Mouse (Mus musculus): ENCODE measurements at regions not wholly inside any gene's neighbourhood (a gene's known extent, or its start where the extent isn't known, plus 50 kb on each side); places are given as distances from the start of the nearest gene placed in this dataset.
A peak's percentile ranks its signal among the peaks of the same experiment; 100 is the strongest.

GRCm38 (mm10) chr9:76734387-76734786 is 167.5 kb upstream of the Fam83b start:
- ATAC-seq (replicated peaks; ENCODE audit: low FRiP score, low TSS enrichment, poor library complexity, severe bottlenecking) = no peak

GRCm38 (mm10) chr9:76733812-76734211 is 166.9 kb upstream of the Fam83b start:
- no peak for ATAC-seq (replicated peaks; ENCODE audit: low FRiP score, low TSS enrichment, poor library complexity, severe bottlenecking)

GRCm38 (mm10) chr9:76722881-76723280 is 156.0 kb upstream of the Fam83b start:
- no peak for ATAC-seq (replicated peaks; ENCODE audit: low FRiP score, low TSS enrichment, poor library complexity, severe bottlenecking)

- no peak for ATAC-seq (replicated peaks; ENCODE audit: low FRiP score, low TSS enrichment, poor library complexity, severe bottlenecking)
Observed at GRCm38 (mm10) chr9:76715852-76716251, 148.9 kb upstream of the Fam83b start.

- no peak for ATAC-seq (replicated peaks; ENCODE audit: low FRiP score, low TSS enrichment, poor library complexity, severe bottlenecking)
Observed at GRCm38 (mm10) chr9:76706451-76706850, 139.5 kb upstream of the Fam83b start.

- ATAC-seq (replicated peaks; ENCODE audit: low FRiP score, low TSS enrichment, poor library complexity, severe bottlenecking) = no peak
Observed at GRCm38 (mm10) chr9:76705786-76706185, 138.9 kb upstream of the Fam83b start.

- no peak for ATAC-seq (replicated peaks; ENCODE audit: low FRiP score, low TSS enrichment, poor library complexity, severe bottlenecking)
Observed at GRCm38 (mm10) chr9:76695547-76695946, 128.6 kb upstream of the Fam83b start.

- ATAC-seq (replicated peaks; ENCODE audit: low FRiP score, low TSS enrichment, poor library complexity, severe bottlenecking) = no peak
Observed at GRCm38 (mm10) chr9:76692976-76693375, 126.1 kb upstream of the Fam83b start.

GRCm38 (mm10) chr9:76660848-76661247 is 93.9 kb upstream of the Fam83b start:
- peak; percentile 97 for ATAC-seq (replicated peaks; ENCODE audit: low FRiP score, low TSS enrichment, poor library complexity, severe bottlenecking)

GRCm38 (mm10) chr9:76659798-76660197 is 92.9 kb upstream of the Fam83b start:
- no peak for ATAC-seq (replicated peaks; ENCODE audit: low FRiP score, low TSS enrichment, poor library complexity, severe bottlenecking)

GRCm38 (mm10) chr9:76653311-76653710 is 86.4 kb upstream of the Fam83b start:
- ATAC-seq (replicated peaks; ENCODE audit: low FRiP score, low TSS enrichment, poor library complexity, severe bottlenecking) = no peak

GRCm38 (mm10) chr9:76649484-76649883 is 82.6 kb upstream of the Fam83b start:
- ATAC-seq (replicated peaks; ENCODE audit: low FRiP score, low TSS enrichment, poor library complexity, severe bottlenecking) = no peak

GRCm38 (mm10) chr9:76646383-76646782 is 79.5 kb upstream of the Fam83b start:
- ATAC-seq (replicated peaks; ENCODE audit: low FRiP score, low TSS enrichment, poor library complexity, severe bottlenecking) = no peak
